Mouse (Mus musculus): ENCODE measurements around the gene Ciita.

GRCm38 (mm10) chr16:10491716-10492115 lies 11.9 kb downstream of the Ciita start:
- TF ChIP-seq CTCF (IDR thresholded peaks at IDR 0.05; ENCODE audit: extremely low read depth, insufficient read depth, insufficient read length, insufficient replicate concordance), result no peak
- TF ChIP-seq POLR2A (IDR thresholded peaks at IDR 0.05; ENCODE audit: low read depth, low read length), result no peak
